Mouse (Mus musculus): ENCODE data around the gene Cyp26b1. TPM values are rescaled to one million over a fixed set of nuclear protein-coding genes. Genes with fewer than 3 reads are reported as not detected.

Cyp26b1 gene
- total and polyA plus RNA-seq, 3 experiments, result not detected

DNA sequence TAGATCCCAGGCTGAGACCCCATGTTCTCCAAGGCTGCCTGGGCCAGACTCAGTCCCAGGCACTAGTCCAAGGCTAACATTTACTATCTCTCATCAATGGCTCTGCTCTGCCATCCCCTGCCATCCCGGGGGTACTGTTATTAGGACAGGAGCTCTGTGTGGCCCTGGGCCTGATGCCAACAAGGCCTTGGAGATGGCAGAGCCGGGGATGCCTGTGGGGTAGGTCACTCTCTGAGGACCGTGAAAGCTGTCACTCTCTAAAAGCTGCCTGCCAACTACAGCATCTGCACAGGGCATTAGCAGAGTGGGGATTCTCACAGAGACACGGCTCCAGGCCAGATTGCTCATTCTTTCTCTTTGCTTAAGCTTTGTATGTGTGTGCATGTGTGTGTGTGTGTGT, 26.0 kb downstream of the Cyp26b1 start:
- no peak overlapping the region for H3K4me2 ChIP-seq (ENCODE audit: insufficient read depth, low read depth, poor library complexity, severe bottlenecking)
- in situ Hi-C loops (cut with MboI; ENCODE audit: low pct_ligation_motif_present, low pct_unique_long_range_greater_than_20kb, low sequenced_read_pairs), result no loop called here
- H3K4me1 ChIP-seq (ENCODE audit: control insufficient read depth in 1 of 2, insufficient read depth in 2 of 2), result peaks cover 4 to 34% of the 10 kb centered on the region in 2 experiments
- no peak overlapping the region for H3K27ac ChIP-seq (ENCODE audit: insufficient read depth, low read depth)
- no peaks in the 10 kb centered on the region for H3K9me3 ChIP-seq (replicated peaks; ENCODE audit: low read length)
- H3K36me3 ChIP-seq (replicated peaks in 1 of 2; ENCODE audit: control insufficient read depth in 1 of 2, insufficient read depth in 1 of 2, low read length in 1 of 2), result no peaks in the 10 kb centered on the region
- DNase-seq (ENCODE audit: extremely low read depth), result no peak
- no peaks in the 10 kb centered on the region for H3K79me2 ChIP-seq (replicated peaks; ENCODE audit: control insufficient read depth, extremely low read depth, insufficient read depth, poor library complexity, severe bottlenecking)
- H3K27me3 ChIP-seq (replicated peaks), result peaks cover 48% of the 10 kb centered on the region
- H3K9ac ChIP-seq (ENCODE audit: insufficient read depth, low read depth), result no peak overlapping the region
- dilution Hi-C loops (cut with MboI; ENCODE audit: extremely low pct_ligation_motif_present, extremely low pct_unique_long_range_greater_than_20kb, low sequenced_read_pairs), result no loop called here
- no peak overlapping the region for H3K4me3 ChIP-seq (replicated peaks in 1 of 3; ENCODE audit: low read depth in 2 of 3, low read length in 2 of 3, poor library complexity in 1 of 3)
- TF ChIP-seq NELFE (IDR thresholded peaks at IDR 0.05; ENCODE audit: low read depth, low read length) (no peak), MYC (IDR thresholded peaks at IDR 0.05; ENCODE audit: low read depth, low read length) (no peak), USF1 (IDR thresholded peaks at IDR 0.05; ENCODE audit: low read depth, low read length) (no peak), ZKSCAN1 (IDR thresholded peaks at IDR 0.05; ENCODE audit: borderline replicate concordance, low read depth, low read length) (no peak), TCF12 (IDR thresholded peaks at IDR 0.05; ENCODE audit: low read depth, low read length) (no peak), TBP (conservative IDR thresholded peaks at IDR 0.05; ENCODE audit: low read depth, low read length) (no peak), RAD21 (IDR thresholded peaks at IDR 0.05; ENCODE audit: low read depth, low read length) (no peak), MAFK (IDR thresholded peaks at IDR 0.05; ENCODE audit: insufficient replicate concordance, low read length) (no peak), MXI1 (IDR thresholded peaks at IDR 0.05; ENCODE audit: low read depth, low read length) (no peak), NRF1 (IDR thresholded peaks at IDR 0.05; ENCODE audit: low read depth, low read length) (no peak), POLR2A (IDR thresholded peaks at IDR 0.05; ENCODE audit: low read depth, low read length) (no peak), POLR2AphosphoS2 (IDR thresholded peaks at IDR 0.05; ENCODE audit: low read depth, low read length) (no peak), JUN (IDR thresholded peaks at IDR 0.05; ENCODE audit: insufficient read depth, low read depth, low read length) (no peak), EP300 (IDR thresholded peaks at IDR 0.05; ENCODE audit: low read length) (no peak)

DNA sequence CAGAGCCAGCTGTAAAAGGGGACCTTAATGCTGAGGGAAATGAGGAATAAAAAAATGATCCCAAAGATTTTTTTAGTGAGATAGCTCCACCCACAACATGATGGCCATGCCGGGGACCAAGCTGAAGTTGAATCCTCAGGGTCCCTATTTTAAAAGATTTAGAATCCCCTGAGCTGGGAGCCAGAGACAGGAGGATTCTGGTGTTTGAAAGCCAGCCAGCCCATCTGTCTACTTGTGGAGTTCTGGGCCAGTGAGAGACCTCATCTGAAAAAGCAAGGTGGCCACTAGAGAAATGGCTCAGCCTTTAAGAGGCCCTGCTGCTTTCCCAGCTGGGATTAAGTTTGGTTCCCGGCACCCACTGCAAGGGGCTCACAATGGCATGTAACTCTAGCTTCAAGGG, 26.9 kb downstream of the Cyp26b1 start:
- H3K4me2 ChIP-seq (ENCODE audit: insufficient read depth, low read depth, poor library complexity, severe bottlenecking), result no peak overlapping the region
- dilution Hi-C loops (cut with MboI; ENCODE audit: extremely low pct_ligation_motif_present, extremely low pct_unique_long_range_greater_than_20kb, low sequenced_read_pairs), result no loop called here
- H3K36me3 ChIP-seq (replicated peaks in 1 of 2; ENCODE audit: control insufficient read depth in 1 of 2, insufficient read depth in 1 of 2, low read length in 1 of 2), result no peaks in the 10 kb centered on the region
- peaks cover 48% of the 10 kb centered on the region for H3K27me3 ChIP-seq (replicated peaks)
- DNase-seq (ENCODE audit: extremely low read depth), result no peak
- no peak overlapping the region for H3K4me3 ChIP-seq (replicated peaks in 1 of 3; ENCODE audit: low read depth in 2 of 3, low read length in 2 of 3, poor library complexity in 1 of 3)
- in situ Hi-C loops (cut with MboI; ENCODE audit: low pct_ligation_motif_present, low pct_unique_long_range_greater_than_20kb, low sequenced_read_pairs), result no loop called here
- H3K4me1 ChIP-seq (ENCODE audit: control insufficient read depth in 1 of 2, insufficient read depth in 2 of 2), result peaks cover 4 to 34% of the 10 kb centered on the region in 2 experiments
- H3K79me2 ChIP-seq (replicated peaks; ENCODE audit: control insufficient read depth, extremely low read depth, insufficient read depth, poor library complexity, severe bottlenecking), result no peaks in the 10 kb centered on the region
- TF ChIP-seq RAD21 (IDR thresholded peaks at IDR 0.05; ENCODE audit: low read depth, low read length) (no peak), MAZ (IDR thresholded peaks at IDR 0.05; ENCODE audit: low read depth, low read length) (no peak), JUN (IDR thresholded peaks at IDR 0.05; ENCODE audit: insufficient read depth, low read depth, low read length) (no peak), USF2 (conservative IDR thresholded peaks at IDR 0.05; ENCODE audit: low read depth, low read length) (no peak)
- no peak overlapping the region for H3K27ac ChIP-seq (ENCODE audit: insufficient read depth, low read depth)
- no peaks in the 10 kb centered on the region for H3K9me3 ChIP-seq (replicated peaks; ENCODE audit: low read length)
- no peak overlapping the region for H3K9ac ChIP-seq (ENCODE audit: insufficient read depth, low read depth)
